Mouse (Mus musculus): ENCODE data around the gene Jag2. TPM values are rescaled to one million over a fixed set of nuclear protein-coding genes. Genes with fewer than 3 reads are reported as not detected.

Gene Jag2
- polyA plus RNA-seq, 1 experiment from 2014 or later = 4.7 TPM

DNA sequence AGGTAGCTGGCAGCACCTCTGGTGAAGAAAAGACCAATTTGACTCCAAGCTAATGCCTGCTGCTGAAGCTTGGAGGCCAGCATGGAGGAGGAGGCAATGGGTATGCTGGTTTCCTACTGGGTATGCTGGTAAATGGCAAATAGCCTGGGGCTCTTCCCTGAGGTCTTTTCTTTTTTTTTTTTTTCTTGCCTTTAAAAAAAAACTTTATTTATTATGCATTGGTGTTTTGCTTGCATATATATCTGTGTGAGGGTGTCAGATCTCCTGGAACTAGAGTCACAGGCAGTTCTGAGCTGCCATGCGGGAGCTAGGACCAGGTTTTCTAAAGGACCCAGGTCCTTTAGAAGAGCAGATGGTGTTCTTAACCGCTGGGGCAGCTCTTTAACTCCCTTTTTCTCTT is 58.3 kb downstream of the Jag2 start:
- Histone ChIP-seq H3K9me3 (no peaks in the 10 kb centered on the region), H3K27me3 (ENCODE audit: insufficient read depth, poor library complexity, severe bottlenecking) (peaks cover 75% of the 10 kb centered on the region), H3K4me3 (no peak overlapping the region), H3K4me1 (replicated peaks) (peaks cover 54% of the 10 kb centered on the region), H3K36me3 (no peaks in the 10 kb centered on the region), H3K27ac (no peak overlapping the region)
- WGBS = 81% methylated on average over 2 of the region's 2 CpGs
- DNase-seq (ENCODE audit: low spot score) = no peak

DNA sequence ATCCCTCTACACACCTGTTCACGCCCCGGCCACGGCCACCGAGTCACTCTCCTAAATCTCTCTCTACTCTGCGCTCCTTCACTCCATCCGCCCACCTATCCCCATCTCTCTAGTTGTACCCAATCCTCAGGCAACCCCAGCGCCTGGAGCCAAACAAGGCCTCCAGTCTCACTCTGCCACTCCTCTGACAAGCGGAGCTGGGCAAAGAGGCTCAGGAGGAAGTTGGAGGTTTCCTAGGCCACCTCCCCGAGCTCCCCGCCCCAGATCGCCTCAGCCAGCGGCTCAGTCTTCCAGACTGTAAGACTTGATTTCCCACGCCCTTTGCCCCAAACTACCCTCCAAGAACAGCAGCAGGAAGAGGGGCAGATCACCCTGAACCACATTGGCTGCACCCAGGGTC is 58.8 kb downstream of the Jag2 start:
- Histone ChIP-seq H3K4me1 (replicated peaks) (peaks cover 49% of the 10 kb centered on the region), H3K27ac (peak overlapping the region; percentile 29; the same call in 1 of the 2 replicates), H3K27me3 (ENCODE audit: insufficient read depth, poor library complexity, severe bottlenecking) (peaks cover 70% of the 10 kb centered on the region), H3K4me3 (no peak overlapping the region), H3K9me3 (no peaks in the 10 kb centered on the region), H3K36me3 (no peaks in the 10 kb centered on the region)
- no peak for DNase-seq (ENCODE audit: low spot score)
- 48% methylated on average over 13 of the region's 13 CpGs for WGBS

DNA sequence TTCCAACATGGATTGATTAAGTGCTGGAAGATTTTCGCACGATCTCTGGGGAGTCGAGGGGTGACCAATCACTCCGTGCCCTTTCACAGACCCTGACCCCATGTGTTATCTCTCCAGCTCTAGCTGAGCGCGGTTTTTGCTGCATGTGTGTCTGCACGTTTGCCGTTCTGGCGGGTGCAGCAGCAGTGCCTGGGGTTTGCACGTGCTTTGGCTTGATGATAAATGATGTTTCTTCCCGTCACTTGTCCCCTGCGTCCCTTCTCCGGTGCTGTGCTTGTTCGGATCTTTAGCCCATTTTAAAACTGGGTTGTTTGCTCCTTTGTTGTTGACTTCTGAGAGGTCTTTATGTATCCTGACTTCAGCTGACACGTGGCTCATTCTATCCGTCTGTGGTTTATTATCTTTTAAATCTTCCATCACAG is 59.8 kb downstream of the Jag2 start:
- Histone ChIP-seq H3K27ac (peak overlapping the region; percentile 46), H3K4me1 (replicated peaks) (peaks cover 45% of the 10 kb centered on the region), H3K36me3 (no peaks in the 10 kb centered on the region), H3K4me3 (no peak overlapping the region; the same call in 1 of the 2 replicates), H3K9me3 (no peaks in the 10 kb centered on the region), H3K27me3 (ENCODE audit: insufficient read depth, poor library complexity, severe bottlenecking) (peaks cover 60% of the 10 kb centered on the region)
- WGBS = 22% methylated on average over 16 of the region's 16 CpGs
- peak; percentile 46 for DNase-seq (ENCODE audit: low spot score)

DNA sequence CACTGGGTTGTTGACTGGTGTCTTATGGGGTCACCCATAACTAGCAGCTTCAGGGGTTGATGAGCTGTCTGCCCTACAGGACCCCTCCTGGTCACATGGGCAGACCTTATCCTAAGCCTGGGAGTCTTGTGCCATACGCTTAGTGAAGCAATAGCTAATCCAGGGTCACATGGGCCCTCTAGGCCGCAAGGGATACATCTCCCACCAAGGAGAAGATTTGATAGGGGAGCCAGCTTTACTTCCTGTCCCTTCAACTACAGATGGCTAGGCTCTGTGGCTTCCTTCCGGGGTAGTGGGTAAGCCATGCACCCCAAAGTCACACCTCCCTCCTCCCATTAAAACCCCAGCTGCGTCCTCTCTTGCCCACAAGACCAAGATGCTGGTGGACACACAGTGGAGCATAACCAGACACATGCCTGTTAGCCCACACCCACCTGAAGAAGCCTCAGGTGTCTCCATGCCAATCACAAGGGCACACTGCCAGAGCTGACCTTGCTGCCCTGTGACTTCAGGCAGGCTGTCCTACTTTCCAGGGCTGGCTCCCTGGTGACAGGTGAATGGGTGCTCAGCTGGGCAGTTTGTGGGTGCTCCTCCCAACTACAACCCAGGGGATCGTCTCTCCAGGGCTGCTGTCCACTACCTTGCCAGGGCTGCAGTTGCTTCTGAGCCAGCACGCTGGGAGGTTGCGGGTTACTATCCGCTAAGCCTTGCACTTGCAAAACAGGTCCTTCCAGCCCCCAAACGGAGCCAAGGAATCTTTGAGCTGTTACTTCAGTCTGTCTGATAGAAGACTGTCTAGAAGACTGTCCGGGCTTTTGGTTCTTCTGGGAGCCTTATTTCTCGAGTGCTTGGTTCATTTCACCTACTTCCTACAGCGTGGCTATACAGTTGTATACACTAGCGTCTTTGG is 61.1 kb downstream of the Jag2 start, which contains the start of gene Gpr132:
TSS of gene Gpr132 (minus strand) at position 51 of the 910 bp plus-strand sequence.
- H3K27me3 ChIP-seq (ENCODE audit: insufficient read depth, poor library complexity, severe bottlenecking) = peaks cover 46% of the 10 kb centered on the region
- peaks cover 33% of the 10 kb centered on the region for H3K4me1 ChIP-seq (replicated peaks)
- DNase-seq (ENCODE audit: low spot score) = peak; percentile 14
- H3K27ac ChIP-seq = no peak within 1 kb of the TSS
- no peaks in the 10 kb centered on the region for H3K9me3 ChIP-seq
- no peak within 1 kb of the TSS for H3K4me3 ChIP-seq
- 67% methylated on average over 13 of the region's 13 CpGs for WGBS
- H3K36me3 ChIP-seq = no peaks in the 10 kb centered on the region

DNA sequence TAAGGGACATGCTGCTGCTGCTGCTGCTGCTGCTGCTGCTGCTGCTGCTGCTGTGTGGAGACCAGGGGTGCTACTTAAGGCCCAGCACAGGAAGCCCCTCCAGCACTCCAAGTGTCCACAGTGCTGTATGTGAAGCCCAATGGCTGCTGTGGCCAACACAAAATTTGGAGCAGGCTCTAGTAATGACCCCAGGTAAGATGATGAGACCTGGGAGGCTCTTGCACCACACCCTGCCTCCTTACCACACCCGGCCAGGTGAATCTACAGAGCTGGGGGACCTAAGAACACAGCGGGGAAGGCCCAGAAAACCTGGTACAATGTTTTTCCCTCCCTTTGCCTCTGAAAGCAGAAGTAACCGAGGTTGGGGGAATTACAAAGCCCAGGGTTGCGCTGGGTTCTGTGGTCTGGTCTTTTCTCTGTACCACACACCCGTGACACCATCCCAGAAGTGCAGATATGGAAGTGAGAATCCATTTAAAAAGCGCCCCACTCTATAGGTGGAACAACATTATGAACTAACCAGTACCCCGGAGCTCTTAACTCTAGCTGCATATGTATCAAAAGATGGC is 62.4 kb downstream of the Jag2 start:
- H3K27me3 ChIP-seq (ENCODE audit: insufficient read depth, poor library complexity, severe bottlenecking) = peaks cover 34% of the 10 kb centered on the region

DNA sequence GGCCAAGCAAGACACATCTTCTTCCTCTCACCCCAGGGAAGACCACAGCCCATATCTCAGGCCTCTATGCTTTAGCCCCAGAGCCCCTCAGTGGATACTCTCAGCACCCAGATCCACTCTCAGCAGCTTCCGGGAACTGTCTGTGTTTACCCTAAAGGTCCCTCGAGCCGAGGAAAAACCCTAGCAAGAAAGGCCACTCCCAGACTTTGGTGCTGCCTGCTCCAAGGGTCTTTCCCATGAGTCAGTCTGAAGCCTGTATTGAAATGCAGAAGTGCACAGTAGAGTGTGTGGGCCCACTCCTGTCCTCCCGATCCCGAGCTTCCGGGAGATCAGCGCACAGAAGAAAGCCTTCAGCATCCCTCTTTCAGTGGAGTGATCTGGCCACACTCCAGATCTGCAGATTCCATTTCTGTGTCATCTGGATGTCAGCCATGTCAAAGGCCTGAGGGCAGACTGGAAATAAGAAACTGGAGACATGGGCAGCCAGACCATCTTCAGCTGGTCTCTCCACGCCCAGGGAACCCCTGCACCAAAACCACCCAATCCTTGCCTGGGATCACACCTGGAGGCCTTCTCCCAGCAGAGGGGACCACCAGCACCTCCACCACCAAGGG is 63.0 kb downstream of the Jag2 start:
- H3K27ac ChIP-seq = no peak overlapping the region; the same call in 1 of the 2 replicates
- 84% methylated on average over 8 of the region's 8 CpGs for WGBS
- H3K4me3 ChIP-seq = no peak overlapping the region
- peaks cover 36% of the 10 kb centered on the region for H3K4me1 ChIP-seq (replicated peaks)
- DNase-seq (ENCODE audit: low spot score) = no peak
- H3K36me3 ChIP-seq = no peaks in the 10 kb centered on the region
- H3K27me3 ChIP-seq (ENCODE audit: insufficient read depth, poor library complexity, severe bottlenecking) = peaks cover 28% of the 10 kb centered on the region
- no peaks in the 10 kb centered on the region for H3K9me3 ChIP-seq

More for the DNA sequence above, 62.4 kb downstream of the Jag2 start:
- Histone ChIP-seq H3K4me3 (no peak overlapping the region), H3K36me3 (no peaks in the 10 kb centered on the region), H3K4me1 (replicated peaks) (peaks cover 33% of the 10 kb centered on the region), H3K9me3 (no peaks in the 10 kb centered on the region), H3K27ac (no peak overlapping the region; the same call in 1 of the 2 replicates)
- DNase-seq (ENCODE audit: low spot score) = no peak
- WGBS = 85% methylated on average over 7 of the region's 7 CpGs

DNA sequence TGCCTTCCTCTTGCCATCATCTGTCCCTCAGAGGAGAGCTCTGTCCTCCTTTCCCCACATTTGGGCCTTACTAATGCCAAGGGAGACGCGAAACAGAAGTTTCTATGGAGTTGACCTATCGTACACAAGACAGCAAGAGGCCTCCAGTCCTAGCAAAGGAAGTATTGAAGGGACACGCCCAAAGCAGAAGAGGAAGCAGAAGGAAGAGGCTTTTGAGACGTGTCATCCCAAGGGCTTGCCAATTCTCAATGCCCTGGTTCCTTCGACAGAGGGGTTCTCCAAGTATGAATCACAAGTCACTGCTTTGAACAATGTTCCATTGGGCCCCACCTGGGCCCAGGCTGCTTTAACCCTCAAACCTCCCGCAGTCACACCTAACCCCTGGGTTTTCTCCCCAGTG is 64.8 kb downstream of the Jag2 start:
- H3K27ac ChIP-seq = no peak overlapping the region
- H3K36me3 ChIP-seq = no peaks in the 10 kb centered on the region
- DNase-seq (ENCODE audit: low spot score) = no peak
- H3K4me3 ChIP-seq = no peak overlapping the region
- peaks cover 14% of the 10 kb centered on the region; the same call in 1 of the 2 replicates for H3K27me3 ChIP-seq (ENCODE audit: insufficient read depth, poor library complexity, severe bottlenecking)
- no peaks in the 10 kb centered on the region for H3K9me3 ChIP-seq
- H3K4me1 ChIP-seq (replicated peaks) = peaks cover 31% of the 10 kb centered on the region
- WGBS = 85% methylated on average over 7 of the region's 7 CpGs

DNA sequence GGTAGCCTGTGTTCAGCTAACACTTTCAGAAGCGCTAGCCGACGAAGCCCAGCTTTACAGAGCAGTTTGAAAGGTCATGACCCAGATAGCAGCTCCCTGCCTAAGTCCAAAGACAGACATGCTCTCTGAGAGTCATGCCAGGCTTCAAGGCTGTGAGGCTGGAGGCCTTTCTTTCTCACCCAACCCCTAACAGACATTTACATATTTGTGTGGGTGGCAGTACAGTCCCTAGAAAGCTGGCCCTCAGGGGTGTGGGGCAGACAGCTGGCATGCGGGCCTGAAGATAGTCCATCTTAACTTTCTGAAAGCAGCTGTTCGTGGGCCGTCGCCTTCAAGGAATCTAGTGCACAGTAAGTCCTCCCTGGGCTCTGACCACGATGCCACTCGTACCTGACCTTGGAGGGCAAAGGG is 67.7 kb downstream of the Jag2 start:
- Histone ChIP-seq H3K4me1 (replicated peaks) (peaks cover 16% of the 10 kb centered on the region), H3K36me3 (no peaks in the 10 kb centered on the region), H3K4me3 (no peak overlapping the region), H3K27me3 (ENCODE audit: insufficient read depth, poor library complexity, severe bottlenecking) (0 out of 2 replicates have a peak, but pooled peaks cover 2% of the 10 kb centered on the region), H3K9me3 (no peaks in the 10 kb centered on the region), H3K27ac (no peak overlapping the region)
- DNase-seq (ENCODE audit: low spot score) = no peak
- WGBS = 62% methylated on average over 9 of the region's 9 CpGs

DNA sequence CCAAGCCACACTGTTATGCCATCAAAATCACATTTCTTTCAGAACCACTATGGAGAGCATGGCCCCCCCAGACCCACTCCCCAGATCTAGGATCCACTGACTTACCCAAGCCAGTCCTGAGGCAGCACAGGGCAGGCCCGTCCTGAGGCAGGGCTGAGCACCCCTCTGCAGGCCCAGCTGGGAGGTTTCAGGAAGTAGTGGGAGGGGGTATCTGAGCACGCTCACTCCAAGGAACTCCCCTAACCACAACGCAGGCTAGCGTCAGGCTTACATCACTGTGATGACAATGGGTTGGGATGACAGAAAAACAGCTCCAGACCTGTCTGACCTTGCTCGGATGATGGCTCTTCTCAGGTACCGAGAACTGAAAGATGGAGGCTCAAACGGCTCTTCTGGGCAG is 68.8 kb downstream of the Jag2 start:
- H3K4me3 ChIP-seq = no peak overlapping the region
- 74% methylated on average over 7 of the region's 7 CpGs for WGBS
- H3K9me3 ChIP-seq = no peaks in the 10 kb centered on the region
- H3K27me3 ChIP-seq (ENCODE audit: insufficient read depth, poor library complexity, severe bottlenecking) = no peaks in the 10 kb centered on the region
- no peaks in the 10 kb centered on the region for H3K36me3 ChIP-seq
- H3K4me1 ChIP-seq (replicated peaks) = peaks cover 16% of the 10 kb centered on the region
- DNase-seq (ENCODE audit: low spot score) = no peak
- no peak overlapping the region for H3K27ac ChIP-seq

DNA sequence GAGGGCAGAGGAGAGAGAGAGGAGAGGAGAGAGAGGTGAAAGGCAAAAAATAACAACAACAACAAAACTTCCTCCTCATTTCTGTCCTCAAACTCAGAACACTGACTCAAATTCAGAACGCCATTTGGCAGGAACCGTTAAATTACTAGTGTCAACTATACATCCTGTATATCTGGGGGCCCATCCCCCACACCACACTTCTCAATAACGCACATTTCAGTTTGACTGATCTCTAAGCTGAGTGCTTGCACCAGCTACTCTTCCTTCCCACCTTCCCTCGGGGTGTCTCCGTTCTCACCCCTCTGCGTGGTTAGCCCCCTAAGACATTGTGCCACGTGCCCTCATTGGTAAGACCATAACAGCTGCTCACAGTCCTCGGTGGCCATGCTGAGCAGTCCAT is 69.6 kb downstream of the Jag2 start:
- H3K27ac ChIP-seq = no peak overlapping the region
- 86% methylated on average over 8 of the region's 8 CpGs for WGBS
- H3K4me1 ChIP-seq (replicated peaks) = peaks cover 16% of the 10 kb centered on the region
- no peaks in the 10 kb centered on the region for H3K36me3 ChIP-seq
- no peaks in the 10 kb centered on the region for H3K9me3 ChIP-seq
- H3K4me3 ChIP-seq = no peak overlapping the region
- no peak for DNase-seq (ENCODE audit: low spot score)
- H3K27me3 ChIP-seq (ENCODE audit: insufficient read depth, poor library complexity, severe bottlenecking) = no peaks in the 10 kb centered on the region

DNA sequence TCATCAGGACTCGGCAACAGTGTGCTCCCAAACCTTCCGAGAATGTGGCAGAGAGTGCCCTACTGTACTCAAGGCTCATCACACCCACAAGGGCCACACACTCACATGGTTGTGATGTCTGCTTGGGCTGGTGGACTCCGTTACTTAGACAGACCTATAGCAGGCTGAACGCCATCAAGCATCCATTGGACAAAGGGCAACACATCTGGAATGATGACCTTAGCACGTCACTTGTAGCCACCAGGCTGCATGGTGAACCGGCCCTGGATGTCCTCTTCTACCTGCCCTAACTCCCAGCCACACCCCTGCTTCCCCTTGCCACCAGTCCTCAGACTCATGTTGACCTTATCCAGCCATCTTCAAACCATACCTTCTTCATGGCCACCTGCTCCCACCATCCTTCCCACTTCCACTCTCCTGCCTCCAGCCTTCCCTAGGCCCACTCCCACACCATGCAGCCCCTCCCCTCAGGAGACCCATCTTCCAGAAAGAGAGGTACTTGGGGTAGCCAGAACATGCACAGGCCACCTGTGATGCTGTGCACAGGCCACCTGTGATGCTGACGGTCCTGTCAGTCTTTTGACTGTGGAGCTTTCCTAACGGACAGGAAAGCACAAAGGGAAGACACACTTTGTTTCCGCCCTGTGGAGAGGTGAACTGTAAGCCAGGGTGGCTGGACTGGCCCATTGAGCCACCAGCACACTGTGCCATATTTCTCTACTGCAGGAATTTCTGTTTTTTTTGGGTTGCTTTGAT is 70.8 kb downstream of the Jag2 start:
- no peak overlapping the region for H3K4me3 ChIP-seq
- WGBS = 89% methylated on average over 9 of the region's 9 CpGs
- peaks cover 16% of the 10 kb centered on the region for H3K4me1 ChIP-seq (replicated peaks)
- no peaks in the 10 kb centered on the region for H3K9me3 ChIP-seq
- H3K27ac ChIP-seq = no peak overlapping the region
- no peaks in the 10 kb centered on the region for H3K27me3 ChIP-seq (ENCODE audit: insufficient read depth, poor library complexity, severe bottlenecking)
- DNase-seq (ENCODE audit: low spot score) = no peak
- H3K36me3 ChIP-seq = no peaks in the 10 kb centered on the region

Data from hindbrain, embryonic 10.5 days (tissue).